Mouse (Mus musculus): ENCODE data around the gene Rad51c. TPM values are rescaled to one million over a fixed set of nuclear protein-coding genes. Genes with fewer than 3 reads are reported as not detected.
A peak's percentile ranks its signal among the peaks of the same experiment; 100 is the strongest.
"Not testable (repeated sequence)": the region's sequence is repeated elsewhere in the genome, so short reads cannot be mapped to it uniquely, and the experiment has no call there.

Gene Rad51c
- total RNA-seq, 2 experiments from 2014 or later, result 3.9 to 4.4 TPM

DNA sequence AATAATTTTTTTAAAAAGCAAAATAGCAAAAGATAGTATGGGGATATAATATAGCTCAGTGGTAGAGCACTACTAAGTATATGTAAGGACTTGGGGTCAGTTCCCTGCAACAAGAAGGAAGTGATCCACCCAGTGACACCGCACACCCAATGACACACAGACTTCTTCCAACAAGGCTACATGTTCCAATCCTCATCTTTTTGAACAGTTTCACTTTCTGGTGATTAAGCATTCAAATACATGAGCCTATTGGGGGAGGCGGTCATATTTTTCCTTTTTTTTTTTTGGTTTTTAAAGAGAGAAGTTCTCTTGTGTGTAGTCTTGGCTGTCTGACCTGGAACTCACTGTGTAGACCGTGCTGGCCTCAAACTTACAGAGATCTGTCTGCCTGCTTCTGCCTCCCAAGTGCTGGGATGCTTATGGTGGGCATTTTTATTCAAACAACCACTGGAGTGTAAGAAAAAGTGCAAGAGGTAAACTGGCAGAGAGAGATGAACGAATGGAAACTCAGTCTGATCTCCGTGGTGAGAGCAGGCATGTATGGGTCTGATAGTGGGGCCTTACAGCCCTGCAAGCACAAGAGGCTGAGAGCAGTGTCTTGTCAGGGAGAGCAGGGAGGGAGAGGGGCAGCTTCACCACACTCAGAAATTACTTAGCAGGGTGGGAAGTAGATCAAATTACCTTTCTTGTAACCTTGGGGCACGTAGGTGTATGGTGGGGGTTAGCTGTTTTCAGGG, 28.3 kb upstream of the Rad51c start:
- no peak for DNase-seq (ENCODE audit: low spot score in 2 of 2)

DNA sequence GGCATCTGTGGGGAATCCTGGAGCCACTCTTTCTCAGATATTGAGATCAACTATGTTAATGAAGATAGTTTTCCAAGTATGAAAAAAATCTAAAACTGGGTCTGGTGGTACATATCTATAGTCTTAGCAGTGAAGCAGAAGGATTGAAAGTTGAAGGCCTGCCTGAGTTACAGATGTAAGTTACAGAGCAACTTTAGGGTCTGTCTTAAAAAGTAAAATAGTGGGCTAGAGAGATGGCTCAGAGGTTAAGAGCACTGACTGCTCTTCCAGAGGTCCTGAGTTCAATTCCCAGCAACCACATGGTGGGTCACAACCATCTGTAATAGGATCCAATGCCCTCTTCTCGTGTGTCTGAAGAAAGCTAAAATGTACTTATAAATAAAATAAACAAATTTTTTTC, 27.7 kb upstream of the Rad51c start:
- no peak for DNase-seq (ENCODE audit: low spot score in 2 of 2)

DNA sequence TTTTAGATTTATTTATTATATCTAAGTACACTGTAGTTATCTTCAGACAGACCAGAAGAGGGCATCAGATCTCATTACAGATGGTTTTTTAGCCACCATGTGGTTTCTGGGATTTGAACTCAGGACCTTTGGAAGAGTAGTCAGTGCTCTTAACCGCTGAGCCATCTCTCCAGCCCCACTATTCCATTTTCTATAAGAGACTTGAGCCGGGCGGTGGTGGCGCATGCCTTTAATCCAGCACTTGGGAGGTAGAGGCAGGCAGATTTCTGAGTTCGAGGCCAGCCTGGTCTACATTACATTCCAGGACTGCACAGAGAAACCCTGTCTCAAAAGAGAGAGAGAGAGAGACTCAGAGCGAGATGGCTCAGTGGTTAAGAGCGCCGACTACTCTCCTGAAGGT, 27.1 kb upstream of the Rad51c start:
- not testable (repeated sequence) for DNase-seq (ENCODE audit: low spot score in 2 of 2)

DNA sequence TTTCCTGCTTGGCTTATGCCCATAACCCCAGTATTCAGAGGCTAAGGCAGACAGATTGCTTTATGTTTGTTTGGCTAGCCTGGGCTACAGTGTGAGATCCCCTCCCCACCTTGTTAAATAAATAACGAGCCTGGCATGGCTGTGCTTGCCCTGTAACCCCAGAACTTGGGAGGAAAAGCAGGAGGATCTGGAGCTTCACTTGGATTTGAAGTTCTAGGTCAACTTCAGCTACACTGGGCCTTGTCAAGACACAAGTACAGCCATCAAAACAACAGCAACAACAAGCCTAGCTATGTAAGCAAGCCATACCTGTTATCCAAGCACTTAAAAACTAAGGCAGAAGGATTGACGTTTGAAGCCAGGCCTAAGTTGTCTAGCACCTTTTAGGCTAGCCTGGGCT, 25.6 kb upstream of the Rad51c start:
- DNase-seq (ENCODE audit: low spot score in 2 of 2), result no peak

DNA sequence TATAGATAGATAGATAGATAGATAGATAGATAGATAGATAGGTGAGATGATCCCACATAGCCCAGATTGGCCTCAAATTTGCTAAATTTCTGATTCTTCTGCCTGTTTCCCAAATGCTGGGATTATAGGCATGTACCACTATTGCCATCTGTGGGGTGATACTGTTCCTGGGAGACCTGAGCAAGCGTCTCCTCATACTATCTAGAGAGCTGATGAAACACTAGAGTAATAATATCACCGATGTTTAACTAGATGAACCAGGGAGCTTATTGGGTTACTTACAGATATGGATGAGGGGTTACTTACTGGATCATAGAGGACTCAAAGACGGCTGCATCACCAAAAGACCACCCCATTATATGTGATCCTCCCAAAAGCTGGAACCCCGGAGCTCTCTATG, 24.6 kb upstream of the Rad51c start:
- no peak for DNase-seq (ENCODE audit: low spot score in 2 of 2)

DNA sequence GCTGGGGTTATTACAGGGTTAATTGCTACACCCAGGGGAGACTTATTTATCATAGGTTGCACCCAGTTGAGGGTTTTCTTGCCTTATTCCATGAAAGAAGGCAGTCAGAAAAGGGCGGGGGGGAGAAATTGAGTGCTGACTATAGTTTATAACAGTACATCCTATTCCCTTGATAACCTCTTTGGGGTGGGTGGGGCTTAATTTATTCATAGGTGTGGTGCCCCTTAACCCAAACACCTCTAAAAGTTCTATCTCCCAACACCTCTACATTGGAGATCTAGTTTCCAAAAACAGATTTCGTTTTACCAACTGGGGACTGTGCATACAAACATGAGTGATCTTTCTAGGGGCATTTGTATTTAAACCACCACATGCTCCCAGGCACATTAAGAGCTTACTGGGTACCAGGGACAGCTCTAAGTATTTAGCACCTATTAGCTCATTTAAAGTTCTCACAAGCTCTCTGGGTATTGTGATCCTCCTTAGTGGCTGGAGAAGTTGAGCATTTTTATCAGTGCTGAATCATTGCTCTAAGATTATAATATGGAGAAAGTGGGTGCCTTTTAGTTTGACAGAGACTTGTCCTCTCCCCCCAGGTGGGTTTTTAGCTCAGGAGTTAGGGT, 23.4 kb upstream of the Rad51c start:
- no peak for DNase-seq (ENCODE audit: low spot score in 2 of 2)

DNA sequence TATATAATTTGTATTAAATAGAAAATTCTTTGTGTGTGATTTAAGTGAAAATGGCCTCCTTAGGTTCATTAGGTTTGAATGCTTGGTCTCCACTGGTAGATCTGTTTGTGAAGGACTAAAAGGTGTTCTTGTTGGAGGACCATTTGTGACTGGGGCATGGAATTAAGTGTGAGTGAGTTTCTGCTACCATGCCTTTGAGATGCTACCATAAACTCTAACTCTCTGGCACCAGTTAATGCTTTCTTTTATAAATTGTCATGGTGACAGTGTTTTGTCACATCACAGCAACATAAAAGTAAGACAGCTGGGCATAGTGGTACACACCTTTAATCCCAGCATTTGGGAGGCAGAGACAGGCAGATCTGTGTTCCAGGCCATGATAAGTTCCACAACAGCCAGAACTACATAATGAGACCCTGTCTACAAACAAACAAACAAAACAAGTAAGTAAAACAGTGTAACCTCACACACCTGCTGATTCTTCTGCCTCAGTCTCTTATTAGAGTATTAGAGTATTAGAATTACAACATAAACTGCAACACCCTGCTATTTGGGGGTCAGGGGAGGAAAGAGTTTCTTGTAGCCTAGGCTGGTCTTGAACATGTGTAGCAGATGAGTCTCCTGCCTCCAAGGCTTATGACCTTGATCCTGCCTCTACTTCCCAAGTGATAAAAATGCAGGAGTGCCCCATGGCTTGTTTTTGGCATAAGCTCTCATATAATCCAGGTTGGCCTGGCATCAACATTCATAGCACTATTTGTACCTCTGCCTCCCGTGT, 22.7 kb upstream of the Rad51c start:
- no peak for DNase-seq (ENCODE audit: low spot score in 2 of 2)

DNA sequence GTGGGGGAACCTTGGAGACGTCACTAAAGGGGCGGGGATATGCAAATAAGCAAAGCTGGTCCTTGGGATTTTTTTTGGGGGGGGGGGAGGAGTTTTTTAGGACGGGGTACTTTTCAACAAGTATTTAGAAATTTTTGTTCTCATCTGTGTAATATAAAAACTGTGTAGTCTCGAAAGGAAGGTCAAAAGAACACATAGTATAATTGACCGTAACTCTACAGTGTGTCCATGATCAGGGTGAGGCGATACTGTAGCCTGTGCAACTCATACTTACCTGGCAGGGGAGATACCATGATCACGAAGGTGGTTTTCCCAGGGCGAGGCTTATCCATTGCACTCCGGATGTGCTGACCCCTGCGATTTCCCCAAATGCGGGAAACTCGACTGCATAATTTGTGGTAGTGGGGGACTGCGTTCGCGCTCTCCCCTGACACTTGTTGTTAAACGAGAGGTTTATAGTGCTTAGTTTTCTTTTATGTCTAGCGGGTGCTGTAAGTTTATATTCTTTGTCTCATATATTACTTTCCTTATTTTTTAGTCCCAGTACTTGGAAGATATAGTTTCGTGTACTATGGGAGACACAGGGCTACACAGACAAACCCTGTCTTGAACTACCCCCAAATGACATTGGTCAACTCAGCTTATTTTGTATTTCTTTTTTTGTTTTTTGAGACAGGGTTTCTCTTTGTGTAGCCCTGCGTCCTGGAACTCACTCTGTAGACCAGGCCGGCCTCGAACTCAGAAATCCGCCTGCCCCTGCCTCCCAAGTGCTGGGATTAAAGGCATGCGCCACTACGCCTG, 21.9 kb upstream of the Rad51c start:
- peak; percentile 87 to 88 for DNase-seq (ENCODE audit: low spot score in 2 of 2)

DNA sequence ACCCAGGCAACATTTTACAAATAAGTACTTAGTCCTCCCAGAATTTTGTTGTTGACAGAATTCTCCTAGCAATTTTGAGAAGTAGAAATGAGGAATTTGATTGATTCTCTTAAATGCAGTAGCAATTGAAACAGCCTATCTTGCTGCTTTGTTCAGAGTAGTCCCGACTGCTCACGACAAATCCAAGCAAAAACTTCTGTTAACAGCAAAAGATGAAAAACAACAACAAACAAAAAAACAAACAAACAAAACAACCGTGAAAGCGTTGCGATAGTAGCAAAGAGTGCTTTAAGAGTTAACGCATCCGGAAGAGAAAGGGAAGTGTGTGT, 21.3 kb upstream of the Rad51c start:
- no peak for DNase-seq (ENCODE audit: low spot score in 2 of 2)

DNA sequence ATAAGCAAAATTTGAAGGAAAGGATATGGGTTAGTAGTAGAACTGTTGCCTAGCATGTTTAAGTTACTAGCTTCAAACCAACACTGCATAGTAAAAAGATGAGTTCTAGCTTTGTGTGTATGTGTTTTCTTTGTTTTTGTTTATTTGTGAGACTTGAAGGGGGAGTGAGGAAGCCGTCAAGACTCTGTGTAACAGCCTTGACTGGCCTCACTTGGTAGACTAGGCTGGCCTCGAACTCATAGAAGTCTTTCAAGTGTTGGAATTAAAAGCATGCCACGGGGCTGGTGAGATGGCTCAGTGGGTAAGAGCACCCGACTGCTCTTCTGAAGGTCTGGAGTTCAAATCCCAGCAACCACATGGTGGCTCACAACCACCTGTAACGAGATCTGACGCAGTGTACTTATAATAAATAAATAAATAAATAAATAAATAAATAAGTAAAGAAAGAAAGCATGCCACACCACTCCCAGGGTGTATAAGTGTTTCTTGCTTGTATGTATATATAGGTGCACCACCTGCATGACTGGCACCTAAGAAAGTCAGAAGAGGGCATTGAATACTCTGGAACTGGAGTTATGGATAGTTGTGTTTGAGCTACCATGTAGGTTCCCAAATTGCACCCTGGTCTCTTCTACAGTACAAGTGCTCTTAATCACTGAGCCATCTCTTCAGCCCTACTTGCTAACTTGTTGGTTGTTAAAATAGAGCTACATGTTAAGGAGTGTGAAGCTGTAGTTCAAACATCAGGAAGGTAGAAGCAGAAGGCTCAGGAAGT, 19.0 kb upstream of the Rad51c start:
- DNase-seq (ENCODE audit: low spot score in 2 of 2), result no peak

DNA sequence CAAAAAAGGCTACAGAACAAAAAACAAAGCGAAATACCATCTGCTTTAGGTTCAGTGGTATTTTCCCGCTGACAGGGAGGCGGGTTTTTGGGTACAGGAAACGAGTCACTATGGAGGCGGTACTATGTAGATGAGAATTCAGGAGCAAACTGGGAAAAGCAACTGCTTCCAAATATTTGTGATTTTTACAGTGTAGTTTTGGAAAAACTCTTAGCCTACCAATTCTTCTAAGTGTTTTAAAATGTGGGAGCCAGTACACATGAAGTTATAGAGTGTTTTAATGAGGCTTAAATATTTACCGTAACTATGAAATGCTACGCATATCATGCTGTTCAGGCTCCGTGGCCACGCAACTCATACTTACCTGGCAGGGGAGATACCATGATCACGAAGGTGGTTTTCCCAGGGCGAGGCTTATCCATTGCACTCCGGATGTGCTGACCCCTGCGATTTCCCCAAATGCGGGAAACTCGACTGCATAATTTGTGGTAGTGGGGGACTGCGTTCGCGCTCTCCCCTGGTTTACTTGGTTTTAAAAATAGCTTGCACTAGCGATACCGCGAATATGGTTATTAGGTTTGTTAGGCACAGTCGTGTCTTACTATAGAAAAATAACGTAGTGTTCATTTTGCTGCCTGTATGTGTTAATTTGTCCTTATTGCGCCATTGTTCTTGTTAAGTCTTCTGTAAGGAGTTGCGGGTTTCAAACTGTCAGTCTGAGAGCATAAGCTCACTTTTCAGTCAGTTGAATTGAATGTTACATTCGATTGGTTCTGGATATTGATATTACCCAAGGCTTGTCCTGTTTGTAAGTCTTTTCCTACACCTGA, 18.0 kb upstream of the Rad51c start:
- DNase-seq (ENCODE audit: low spot score in 2 of 2), result peak; percentile 92 to 93

DNA sequence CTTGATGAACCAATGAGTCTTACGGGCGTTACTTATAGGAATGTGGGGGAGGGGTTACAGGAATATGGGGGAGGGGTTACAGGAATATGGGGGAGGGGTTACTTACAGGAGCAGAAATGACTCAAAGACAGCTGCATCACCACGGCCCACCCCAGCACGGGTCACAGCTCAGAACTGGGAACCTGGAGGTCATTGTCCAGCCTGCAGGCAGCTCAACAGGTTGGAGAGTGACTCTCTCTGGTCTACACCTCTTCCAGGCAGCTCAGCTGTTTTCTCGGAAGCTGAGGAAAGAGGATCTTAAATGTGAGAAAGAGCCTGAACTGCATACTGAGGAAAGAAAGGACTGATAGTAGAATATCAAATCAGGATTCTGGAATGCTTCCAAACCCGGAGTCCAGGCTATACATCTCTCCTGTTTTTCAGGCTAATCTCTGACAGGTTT, 17.0 kb upstream of the Rad51c start:
- DNase-seq (ENCODE audit: low spot score in 2 of 2), result peak in 1 of 2 experiments; percentile 40

DNA sequence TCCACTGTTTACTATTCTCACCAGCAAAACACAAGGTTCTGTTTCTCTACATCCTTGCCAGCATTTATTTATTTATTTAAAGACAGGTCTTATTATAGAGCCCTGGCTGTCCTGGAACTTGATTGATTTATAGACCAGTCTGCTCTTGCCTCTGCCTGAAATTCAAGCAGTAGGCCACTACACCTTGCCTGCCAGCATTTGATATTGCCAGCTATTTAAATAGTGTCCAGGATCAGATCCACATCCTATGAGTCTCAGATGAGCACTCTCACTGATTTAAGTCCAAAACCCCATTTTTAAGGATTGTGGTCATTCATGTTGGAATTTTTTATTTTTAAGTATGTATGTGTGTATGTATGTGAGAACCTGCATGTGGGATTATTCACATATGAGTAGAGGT, 16.1 kb upstream of the Rad51c start:
- no peak for DNase-seq (ENCODE audit: low spot score in 2 of 2)

DNA sequence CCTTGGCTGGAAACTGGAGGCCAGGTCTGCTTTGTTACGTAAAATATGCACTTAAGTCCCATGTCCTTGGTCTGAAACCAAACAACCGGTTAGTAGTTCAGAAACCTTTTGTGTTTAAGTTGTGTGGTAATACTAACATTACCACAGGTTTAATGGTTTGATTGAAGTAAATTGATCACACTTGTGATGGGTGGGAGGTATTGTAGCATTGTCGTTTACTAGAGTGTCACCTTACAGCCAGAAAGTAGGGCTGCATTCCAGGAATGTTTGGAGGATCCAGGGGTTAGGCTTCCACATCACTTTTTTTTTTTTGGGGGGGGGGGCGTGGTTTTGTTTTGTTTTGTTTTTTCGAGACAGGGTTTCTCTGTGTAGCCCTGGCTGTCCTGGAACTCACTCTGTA, 11.4 kb upstream of the Rad51c start:
- DNase-seq (ENCODE audit: low spot score in 2 of 2), result no peak

DNA sequence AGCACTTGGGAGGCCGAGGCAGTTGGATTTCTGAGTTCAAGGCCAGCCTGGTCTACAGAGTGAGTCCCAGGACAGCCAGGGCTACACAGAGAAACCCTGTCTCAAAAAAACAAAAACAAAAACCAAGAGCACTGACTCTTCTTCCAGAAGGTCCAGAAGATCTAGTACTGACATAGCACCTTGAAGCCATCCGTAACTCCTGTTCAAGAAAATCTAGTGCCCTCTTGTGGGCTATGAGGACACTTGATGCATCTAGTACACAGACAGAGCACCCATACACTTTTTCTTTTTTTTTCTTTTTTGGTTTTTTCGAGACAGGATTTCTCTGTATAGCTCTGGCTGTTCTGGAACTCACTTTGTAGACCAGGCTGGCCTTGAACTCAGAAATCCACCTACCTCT, 8.7 kb upstream of the Rad51c start:
- not testable (repeated sequence) for DNase-seq (ENCODE audit: low spot score in 2 of 2)

DNA sequence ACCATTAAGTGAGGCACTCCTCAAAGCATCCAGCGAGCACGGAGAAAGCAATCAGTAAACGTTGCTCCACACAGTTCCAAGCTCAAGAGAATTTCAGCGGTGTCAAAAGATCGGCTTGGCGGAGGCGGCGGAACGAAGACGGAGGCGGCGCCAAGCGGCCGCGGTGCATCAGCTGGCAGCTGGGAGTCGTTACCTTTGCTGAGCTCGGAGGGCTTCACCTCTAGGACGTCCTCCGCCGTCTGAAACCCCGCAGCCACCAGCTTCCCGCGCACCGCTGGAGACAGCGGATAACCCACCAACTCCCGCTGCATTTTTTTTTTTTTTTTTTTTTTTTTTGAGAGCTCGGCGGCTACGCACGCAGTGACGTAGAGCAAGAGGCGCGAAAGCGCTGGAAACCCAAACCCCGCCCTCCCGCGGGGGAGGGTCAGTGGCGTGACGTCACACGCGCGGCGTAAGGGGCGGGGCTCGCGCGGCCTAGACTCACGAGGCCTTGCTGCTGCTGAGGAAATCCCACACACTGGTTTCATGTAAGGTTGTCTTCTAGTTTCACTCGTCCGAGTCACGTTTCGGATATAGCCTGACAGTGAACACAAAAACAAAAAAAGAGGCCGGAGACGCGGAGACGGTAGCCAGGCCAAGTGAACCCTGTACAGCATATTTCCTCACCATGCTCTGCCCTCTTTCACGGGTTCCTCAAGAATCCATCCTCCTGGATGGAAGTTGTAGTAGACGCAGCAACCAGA, 472 bp downstream of the Rad51c start:
- peak; percentile 93 to 95 for DNase-seq (ENCODE audit: low spot score in 2 of 2)

DNA sequence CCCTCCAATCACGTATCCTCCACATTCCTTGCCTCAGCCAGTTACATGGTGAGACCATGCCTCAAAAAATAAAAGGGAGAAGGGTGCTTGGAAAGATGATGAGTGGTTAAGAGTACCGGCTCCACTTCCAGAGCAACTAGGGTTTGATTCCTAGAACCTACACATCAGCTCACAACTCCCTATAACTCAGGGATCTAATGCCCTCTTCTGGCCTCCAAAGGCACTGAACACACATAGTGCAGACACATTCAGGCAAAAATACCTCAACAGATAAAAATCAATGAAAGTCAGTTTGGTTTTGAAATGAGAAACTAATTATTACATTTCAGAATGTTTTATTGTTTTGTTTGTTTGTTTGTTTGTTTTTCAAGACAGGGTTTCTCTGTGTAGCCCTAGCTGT, 6.4 kb downstream of the Rad51c start:
- DNase-seq (ENCODE audit: low spot score in 2 of 2), result no peak

DNA sequence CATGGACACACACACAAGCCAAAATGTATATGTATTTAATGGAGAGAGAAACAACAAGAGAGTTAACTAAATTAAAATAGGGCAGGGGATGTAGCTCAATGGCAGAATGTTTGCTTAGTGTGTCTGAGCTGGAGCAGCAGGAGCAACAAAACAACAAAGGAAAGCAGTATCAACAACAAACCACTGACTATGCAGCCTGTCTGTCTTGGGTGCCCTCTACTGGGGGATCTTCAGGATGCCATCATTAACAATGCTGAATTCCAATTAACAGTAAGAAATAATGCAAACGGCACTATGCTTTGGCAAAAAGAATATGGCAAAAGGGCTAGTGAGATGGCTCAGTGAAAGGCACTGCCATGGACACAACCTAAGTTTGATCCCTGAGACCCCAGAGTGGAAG, 10.9 kb downstream of the Rad51c start:
- peak; percentile 54 to 66 for DNase-seq (ENCODE audit: low spot score in 2 of 2)

DNA sequence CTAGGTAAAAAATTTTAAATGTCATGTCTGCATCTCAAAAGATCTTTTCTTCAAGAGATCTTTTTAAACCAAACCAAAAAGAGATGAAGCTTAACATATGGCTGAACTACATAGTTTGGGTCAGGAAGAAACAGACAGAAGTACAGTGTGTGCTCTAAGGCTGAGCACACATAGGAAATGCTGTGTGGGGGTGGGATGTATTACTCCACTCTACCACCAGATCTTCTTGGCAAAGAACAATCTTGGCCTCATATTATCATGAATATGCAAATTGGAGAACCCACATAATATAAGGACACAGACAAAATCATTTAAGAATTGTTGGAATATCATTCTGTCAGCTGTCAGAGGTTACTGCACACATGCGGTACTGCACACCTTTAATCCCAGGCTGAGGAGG, 19.1 kb downstream of the Rad51c start:
- peak in 1 of 2 experiments; percentile 47 for DNase-seq (ENCODE audit: low spot score in 2 of 2)
